Mouse (Mus musculus): ENCODE results near the gene Phactr4. TPM values are rescaled to one million over a fixed set of nuclear protein-coding genes. Genes with fewer than 3 reads are reported as not detected.

The Phactr4 gene
- 1.5 and 3.7 TPM in 2 replicates for polyA plus RNA-seq (2021; fragmentation: Nextera tagmentation)
- long read RNA-seq, experiment 1, partial matches to known transcripts: 0 of 1 reads
- long read RNA-seq, experiment 1, other reads (novel, unspliced or antisense): 1 of 1 reads
- long read RNA-seq, experiment 2, partial matches to known transcripts: 1 of 12 reads
- long read RNA-seq, experiment 2, other reads (novel, unspliced or antisense): 11 of 12 reads

GRCm38 (mm10) chr4:132421923-132422782 is at the start of gene Phactr4:
Gene Phactr4, minus strand, starts transcription at chr4:132422489.

GRCm38 (mm10) chr4:132463430-132464254 is 41.4 kb upstream of the Phactr4 start, which contains the start of gene Med18:
Gene Med18, minus strand, starts transcription at chr4:132463921.

GRCm38 (mm10) chr4:132353481-132353885 is 68.8 kb downstream of the Phactr4 start, which contains the start of gene Rcc1:
Gene Rcc1, minus strand, starts transcription at chr4:132353605.

GRCm38 (mm10) chr4:132329115-132329834 is 93.0 kb downstream of the Phactr4 start, which contains the start of gene Trnau1ap:
Gene Trnau1ap, minus strand, starts transcription at chr4:132329538.

Other genes with a start within 250 kb of the Phactr4 start
- 39.7 and 47.6 TPM in 2 replicates for gene Ythdf2, start 210.2 kb downstream of the Phactr4 start, polyA plus RNA-seq (2021; fragmentation: Nextera tagmentation)
- 8.7 and 17.9 TPM in 2 replicates for gene Gmeb1, start 160.9 kb downstream of the Phactr4 start, polyA plus RNA-seq (2021; fragmentation: Nextera tagmentation)
- gene Taf12, start 148.1 kb downstream of the Phactr4 start, polyA plus RNA-seq (2021; fragmentation: Nextera tagmentation): 29.4 and 31.9 TPM in 2 replicates
- gene Rab42, start 119.1 kb downstream of the Phactr4 start, polyA plus RNA-seq (2021; fragmentation: Nextera tagmentation): 7.7 and 7.9 TPM in 2 replicates
- gene Trnau1ap, start 93.0 kb downstream of the Phactr4 start, polyA plus RNA-seq (2021; fragmentation: Nextera tagmentation): 47.1 and 59.3 TPM in 2 replicates
- gene Rcc1, start 68.9 kb downstream of the Phactr4 start, polyA plus RNA-seq (2021; fragmentation: Nextera tagmentation): 6.4 and 7.5 TPM in 2 replicates
- 4.9 and 6.2 TPM in 2 replicates for gene Med18, start 41.4 kb upstream of the Phactr4 start, polyA plus RNA-seq (2021; fragmentation: Nextera tagmentation)
- gene Sesn2, start 88.0 kb upstream of the Phactr4 start, polyA plus RNA-seq (2021; fragmentation: Nextera tagmentation): 6.4 and 6.9 TPM in 2 replicates
- 1,769 and 1,771 TPM in 2 replicates for gene Atpif1, start 111.2 kb upstream of the Phactr4 start, polyA plus RNA-seq (2021; fragmentation: Nextera tagmentation)
- 105 and 106 TPM in 2 replicates for gene Dnajc8, start 113.1 kb upstream of the Phactr4 start, polyA plus RNA-seq (2021; fragmentation: Nextera tagmentation)
- 3.0 and 3.7 TPM in 2 replicates for gene Ptafr, start 141.6 kb upstream of the Phactr4 start, polyA plus RNA-seq (2021; fragmentation: Nextera tagmentation)
- 17.1 and 25.1 TPM in 2 replicates for gene Eya3, start 216.5 kb upstream of the Phactr4 start, polyA plus RNA-seq (2021; fragmentation: Nextera tagmentation)